Mouse (Mus musculus): Measurements from ENCODE around the gene Nubp1. TPM values are rescaled to one million over a fixed set of nuclear protein-coding genes. Genes with fewer than 3 reads are reported as not detected.

Nubp1 gene
- total RNA-seq, 2 experiments from 2014 or later, result 11.4 to 21.4 TPM

GRCm38 (mm10) chr16:10415976-10416375 lies 4.2 kb downstream of the Nubp1 start:
- no peak for ATAC-seq (replicated peaks; ENCODE audit: low FRiP score, poor library complexity, severe bottlenecking)

GRCm38 (mm10) chr16:10416866-10417265 lies 5.1 kb downstream of the Nubp1 start:
- ATAC-seq (replicated peaks; ENCODE audit: low FRiP score, poor library complexity, severe bottlenecking), result no peak

GRCm38 (mm10) chr16:10417723-10418259 lies 6.0 kb downstream of the Nubp1 start:
- ATAC-seq (replicated peaks; ENCODE audit: low FRiP score, poor library complexity, severe bottlenecking), result no peak

GRCm38 (mm10) chr16:10420447-10421054 lies 8.8 kb downstream of the Nubp1 start:
- no peak for ATAC-seq (replicated peaks; ENCODE audit: low FRiP score, poor library complexity, severe bottlenecking)

DNA sequence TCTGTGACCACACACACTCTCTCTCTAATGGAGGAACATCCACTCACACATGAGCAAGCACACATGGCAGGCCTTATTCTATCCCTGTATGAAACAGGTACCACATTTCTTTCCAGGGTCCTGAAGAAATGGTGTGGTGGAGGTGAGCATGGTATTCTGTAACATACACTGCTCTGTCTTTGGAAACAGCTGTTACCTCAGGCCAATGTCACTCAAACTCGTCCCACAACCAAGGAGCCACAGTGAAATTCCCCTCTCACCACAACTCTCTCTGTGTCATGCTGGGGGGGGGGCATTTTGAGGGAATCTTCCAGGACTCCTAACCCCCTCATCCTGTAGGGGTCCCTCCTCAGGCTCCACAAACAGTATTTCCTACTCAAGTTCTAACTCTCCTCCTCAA lies 20.2 kb downstream of the Nubp1 start:
- no peak for ATAC-seq (replicated peaks; ENCODE audit: low FRiP score, poor library complexity, severe bottlenecking)

- no peak for ATAC-seq (replicated peaks; ENCODE audit: low FRiP score, poor library complexity, severe bottlenecking)
Observed at GRCm38 (mm10) chr16:10432387-10432786, 20.6 kb downstream of the Nubp1 start.

- ATAC-seq (replicated peaks; ENCODE audit: low FRiP score, poor library complexity, severe bottlenecking), result no peak
Observed at GRCm38 (mm10) chr16:10433344-10433743, 21.6 kb downstream of the Nubp1 start.

- ATAC-seq (replicated peaks; ENCODE audit: low FRiP score, poor library complexity, severe bottlenecking), result no peak
Observed at GRCm38 (mm10) chr16:10436166-10436565, 24.4 kb downstream of the Nubp1 start.

GRCm38 (mm10) chr16:10438055-10438454 lies 26.3 kb downstream of the Nubp1 start:
- ATAC-seq (replicated peaks; ENCODE audit: low FRiP score, poor library complexity, severe bottlenecking), result no peak

DNA sequence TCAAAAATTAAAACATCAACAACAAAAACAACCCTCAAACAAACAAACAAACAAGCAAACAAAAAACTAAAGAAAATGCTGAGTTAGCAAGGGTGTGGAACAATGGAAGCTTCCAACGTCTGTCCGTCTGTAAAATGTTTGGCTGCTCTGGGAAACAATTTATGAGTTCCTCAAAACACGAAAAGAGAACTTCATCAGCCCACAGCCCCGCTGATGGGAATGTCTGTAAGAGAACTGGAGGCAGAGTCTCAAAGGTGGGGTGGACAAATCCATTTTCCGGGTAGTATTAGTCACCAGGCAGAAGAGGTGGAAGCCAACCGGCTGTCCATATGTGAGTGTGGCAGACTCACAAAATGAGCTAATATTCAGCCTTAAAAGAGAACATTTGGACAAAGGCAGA lies 29.6 kb downstream of the Nubp1 start:
- no peak for ATAC-seq (replicated peaks; ENCODE audit: low FRiP score, poor library complexity, severe bottlenecking)

- ATAC-seq (replicated peaks; ENCODE audit: low FRiP score, poor library complexity, severe bottlenecking), result no peak
Observed at GRCm38 (mm10) chr16:10441761-10442160, 30.0 kb downstream of the Nubp1 start.

DNA sequence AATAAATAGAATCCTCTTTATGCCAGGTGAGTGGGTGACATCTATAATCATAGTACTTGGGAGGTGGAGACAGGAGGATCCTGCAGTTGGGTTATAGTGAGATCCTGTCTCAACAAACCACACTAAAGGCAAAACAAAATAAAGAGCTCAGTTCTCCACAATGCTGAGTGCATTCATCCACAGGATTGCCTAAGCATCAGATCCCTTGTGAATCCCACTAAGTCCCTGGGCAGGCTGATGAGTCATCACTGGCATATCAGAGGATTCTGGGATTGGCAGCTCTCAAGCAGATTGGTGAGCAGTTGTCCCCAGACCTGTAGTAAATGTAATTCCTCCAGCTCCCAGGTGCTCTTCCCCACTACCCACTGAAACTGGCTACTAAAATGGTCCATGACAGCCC lies 32.0 kb downstream of the Nubp1 start:
- ATAC-seq (replicated peaks; ENCODE audit: low FRiP score, poor library complexity, severe bottlenecking), result no peak

DNA sequence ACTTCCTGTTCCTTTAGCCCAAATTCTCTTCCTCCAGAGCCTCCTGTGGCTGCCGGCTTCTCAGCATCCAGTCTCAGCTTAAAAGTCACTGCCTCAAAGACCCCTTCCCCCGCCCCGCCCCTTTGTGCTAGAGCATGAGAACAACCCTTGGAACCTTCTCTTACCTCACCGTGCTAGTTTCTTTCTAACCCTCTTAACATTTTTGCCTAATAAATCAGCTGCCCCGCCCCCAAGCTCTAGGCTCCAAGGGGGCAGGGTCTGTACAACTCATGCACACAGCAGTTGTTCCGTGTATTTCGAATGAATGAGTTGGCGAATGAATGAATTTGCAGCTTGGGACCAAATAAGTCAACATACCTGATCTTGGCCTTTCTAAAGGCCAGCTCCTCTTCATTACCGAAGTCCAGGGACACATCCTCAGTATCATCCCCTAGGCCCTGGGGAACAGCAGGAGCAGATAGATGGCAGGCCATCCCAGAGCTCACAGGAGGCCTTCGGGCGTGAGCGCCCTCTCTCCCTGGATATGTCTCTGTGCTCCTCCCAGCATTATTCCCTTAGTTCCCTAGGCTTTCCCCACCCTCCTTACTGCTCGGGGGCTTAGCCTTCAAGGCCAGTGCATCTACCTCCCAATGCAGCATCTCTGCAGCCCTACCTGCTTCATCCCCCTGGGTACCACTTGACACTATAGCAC lies 35.0 kb downstream of the Nubp1 start:
- ATAC-seq (replicated peaks; ENCODE audit: low FRiP score, poor library complexity, severe bottlenecking), result no peak

DNA sequence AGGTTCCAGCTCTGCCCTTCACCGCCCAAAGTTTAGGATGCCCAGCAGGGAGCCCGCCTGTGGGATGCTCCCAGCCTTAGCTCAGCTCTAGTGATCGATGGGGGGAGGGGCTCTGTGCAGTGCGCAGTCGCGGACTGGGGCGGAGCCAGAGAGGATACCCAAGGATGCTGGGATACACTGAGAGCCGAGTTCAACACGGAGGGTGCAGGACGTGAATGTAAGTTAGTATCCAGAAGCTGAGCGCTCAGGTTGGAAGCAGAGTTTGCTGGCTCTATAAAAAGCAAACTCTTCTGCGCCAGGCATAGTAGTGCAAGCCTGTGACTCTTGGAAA lies 35.5 kb downstream of the Nubp1 start, which contains the start of gene Tvp23a:
Tvp23a (minus strand) TSS at position 99 of the 331 bp plus-strand sequence.
- ATAC-seq (replicated peaks; ENCODE audit: low FRiP score, poor library complexity, severe bottlenecking), result no peak

DNA sequence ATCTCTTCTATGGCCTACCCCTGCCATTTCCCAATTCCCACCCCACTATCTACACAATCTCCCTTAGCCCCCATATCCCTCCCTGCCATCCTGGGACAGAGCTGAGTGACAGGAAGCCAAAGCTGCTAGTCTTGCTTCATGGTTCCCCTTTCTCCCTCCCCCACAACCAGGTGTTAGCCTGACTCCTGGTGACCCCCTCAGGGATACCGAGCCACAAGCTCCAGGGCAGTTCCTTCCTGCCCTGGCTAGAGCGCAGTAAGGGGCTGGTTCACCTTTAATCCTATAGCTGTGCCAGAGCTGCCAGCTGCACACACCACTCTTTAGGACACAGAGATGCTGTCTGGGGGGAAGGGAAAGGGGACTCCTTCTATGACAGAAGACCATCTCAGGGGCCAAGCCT lies 36.0 kb downstream of the Nubp1 start:
- no peak for ATAC-seq (replicated peaks; ENCODE audit: low FRiP score, poor library complexity, severe bottlenecking)

GRCm38 (mm10) chr16:10448931-10449330 lies 37.2 kb downstream of the Nubp1 start:
- no peak for ATAC-seq (replicated peaks; ENCODE audit: low FRiP score, poor library complexity, severe bottlenecking)

DNA sequence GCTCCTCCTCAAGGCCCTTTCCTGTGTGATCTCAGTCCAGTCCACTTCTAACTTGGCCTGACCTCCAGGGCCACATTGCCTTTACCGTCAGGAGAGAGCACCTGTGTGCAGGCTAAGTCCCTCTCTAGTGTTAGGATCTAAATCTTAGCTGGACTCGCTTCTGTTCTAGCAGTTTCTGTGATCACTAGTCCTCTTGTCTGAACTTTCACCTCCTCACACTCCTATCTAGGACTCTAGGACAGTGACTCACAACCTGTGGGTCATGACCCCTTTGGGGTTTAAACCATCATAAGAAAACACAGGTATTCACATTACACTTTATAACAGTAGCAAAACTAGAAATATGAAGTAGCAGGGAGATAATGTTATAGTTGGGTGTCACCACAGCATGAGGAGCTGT lies 40.2 kb downstream of the Nubp1 start:
- no peak for ATAC-seq (replicated peaks; ENCODE audit: low FRiP score, poor library complexity, severe bottlenecking)

- ATAC-seq (replicated peaks; ENCODE audit: low FRiP score, poor library complexity, severe bottlenecking), result no peak
Observed at GRCm38 (mm10) chr16:10452445-10452896, 40.7 kb downstream of the Nubp1 start.

DNA sequence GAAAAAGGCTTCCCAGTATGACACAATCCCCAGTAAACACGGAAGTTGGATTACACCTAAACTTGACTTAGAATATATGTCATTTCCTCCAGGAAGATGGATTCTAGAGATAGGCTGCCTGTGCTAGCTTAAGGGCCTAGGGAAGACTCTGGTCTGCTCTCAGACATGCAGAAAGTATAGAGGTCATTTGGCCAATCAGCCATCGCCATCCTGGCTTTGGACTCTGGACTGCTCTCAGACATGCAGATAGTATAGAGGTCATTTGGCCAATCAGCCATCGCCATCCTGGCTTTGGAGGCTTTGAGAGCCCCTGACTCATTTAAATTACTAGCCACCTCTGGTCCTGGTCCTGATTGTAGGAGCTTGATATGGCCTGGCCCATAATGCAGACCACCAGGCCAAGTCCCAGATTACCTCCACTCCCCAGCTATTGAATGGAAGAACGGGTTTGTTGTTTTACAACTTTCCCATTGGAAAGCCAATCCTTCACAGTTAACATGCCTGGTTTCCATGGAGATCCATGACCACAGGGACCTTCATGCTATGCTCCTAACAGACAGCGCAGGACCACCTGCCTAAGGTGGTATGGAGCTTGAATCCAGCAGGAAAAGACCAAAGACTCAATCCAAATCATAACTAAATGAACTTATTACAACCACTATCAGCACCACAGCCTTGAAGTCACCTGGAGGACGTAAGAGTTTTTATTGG lies 42.3 kb downstream of the Nubp1 start:
- no peak for ATAC-seq (replicated peaks; ENCODE audit: low FRiP score, poor library complexity, severe bottlenecking)

GRCm38 (mm10) chr16:10454583-10454974 lies 42.8 kb downstream of the Nubp1 start:
- no peak for ATAC-seq (replicated peaks; ENCODE audit: low FRiP score, poor library complexity, severe bottlenecking)

- no peak for ATAC-seq (replicated peaks; ENCODE audit: low FRiP score, poor library complexity, severe bottlenecking)
Observed at GRCm38 (mm10) chr16:10460188-10460587, 48.4 kb downstream of the Nubp1 start.
